Mouse (Mus musculus): Measurements from ENCODE around the gene Tex46. TPM values are rescaled to one million over a fixed set of nuclear protein-coding genes. Genes with fewer than 3 reads are reported as not detected.

Gene Tex46
- not detected in 2 replicates for polyA plus RNA-seq (2014; fragmentation: Nextera tagmentation; extraction: Ambion mirVana)

DNA sequence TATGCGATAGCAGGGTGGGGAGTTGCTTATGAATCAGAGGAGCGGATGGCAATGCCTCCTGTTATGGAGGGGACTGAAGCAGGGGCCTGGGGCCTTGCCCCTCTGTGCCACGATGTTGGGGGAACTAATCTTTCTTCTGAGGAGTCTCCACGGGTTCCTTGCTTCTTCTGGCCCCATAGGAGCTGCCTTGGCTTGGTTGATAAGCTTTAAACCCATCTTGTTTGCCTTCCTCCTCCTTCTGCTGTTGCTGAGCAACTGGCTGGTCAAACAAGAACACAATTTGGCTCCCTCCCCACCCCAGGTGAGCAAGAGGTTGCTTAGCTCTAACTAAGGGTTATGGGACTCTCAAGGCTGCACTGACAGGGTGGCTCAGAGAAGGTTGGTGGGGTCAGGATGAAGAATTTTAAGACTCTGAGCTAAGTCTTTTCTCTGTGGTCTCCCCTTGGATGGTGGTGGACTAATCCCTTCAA, at the start of gene Tex46:
Tex46 (plus strand) TSS at position 51 of the 470 bp plus-strand sequence.
- H3K4me2 ChIP-seq (replicated peaks; ENCODE audit: low read depth, low read length): no peak within 1 kb of the TSS
- WGBS: 41% methylated on average over 4 of the region's 4 CpGs
- no peaks in the 10 kb centered on the region for H3K9me3 ChIP-seq (ENCODE audit: control insufficient read depth, low read depth, low read length)
- no peaks in the 10 kb centered on the region for H3K36me3 ChIP-seq (ENCODE audit: control insufficient read depth, insufficient read depth, low read length)
- H3K27me3 ChIP-seq (ENCODE audit: control insufficient read depth, insufficient read depth, low read length): no peaks in the 10 kb centered on the region
- H3K4me1 ChIP-seq (ENCODE audit: control insufficient read depth, insufficient read depth, low read length): no peaks in the 10 kb centered on the region
- no peak within 1 kb of the TSS for H3K27ac ChIP-seq (ENCODE audit: low read length)
- H3K9ac ChIP-seq (replicated peaks; ENCODE audit: low read depth, low read length): no peak within 1 kb of the TSS
- no peak for ATAC-seq (ENCODE audit: insufficient number of reproducible peaks, insufficient read depth, low FRiP score, low read depth)
- H3K4me3 ChIP-seq (ENCODE audit: low read depth, low read length): no peak within 1 kb of the TSS

DNA sequence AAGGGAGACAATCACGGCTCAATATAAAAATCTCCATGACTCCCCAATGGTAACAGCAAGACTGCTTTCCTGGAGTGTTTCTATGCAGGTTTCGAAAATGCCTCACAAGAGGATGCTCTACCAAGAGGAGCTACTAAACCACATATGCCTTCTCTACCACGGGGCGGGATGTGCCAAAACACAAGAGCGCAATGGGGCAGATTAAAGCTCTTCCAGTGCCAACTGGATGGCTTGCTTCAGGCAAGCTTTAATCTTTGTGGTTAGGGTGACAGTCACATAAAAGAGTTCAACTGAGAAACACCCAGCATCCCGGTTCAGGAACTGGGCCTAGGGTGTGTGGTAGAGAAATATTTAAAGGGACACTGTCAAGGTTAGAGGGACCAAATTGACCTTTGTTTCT, 47.5 kb upstream of the Tex46 start:
- WGBS: 90% methylated on average over 6 of the region's 6 CpGs
- H3K36me3 ChIP-seq (ENCODE audit: control insufficient read depth, insufficient read depth, low read length): peaks cover 81% of the 10 kb centered on the region

DNA sequence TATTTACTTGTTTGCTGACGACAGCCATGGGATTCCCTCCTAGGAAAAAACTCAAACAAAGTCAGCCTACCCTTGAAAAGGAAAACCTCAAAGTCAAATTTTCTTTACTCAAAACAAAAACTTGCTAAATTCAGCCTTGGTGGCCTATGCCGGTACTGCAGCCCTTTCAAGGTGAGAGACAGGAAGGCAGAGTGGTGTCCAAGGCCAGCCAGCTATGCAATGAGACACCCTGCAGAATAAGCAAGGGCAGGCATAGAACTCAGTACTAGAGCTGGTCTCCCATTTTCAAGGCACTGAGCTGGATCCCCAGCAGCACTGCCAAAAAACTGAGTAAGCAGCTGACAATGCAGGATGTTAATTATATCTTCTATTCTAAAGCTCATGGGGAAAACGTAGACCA, 41.6 kb upstream of the Tex46 start:
- H3K36me3 ChIP-seq (ENCODE audit: control insufficient read depth, insufficient read depth, low read length): peaks cover 82% of the 10 kb centered on the region
- H3K4me3 ChIP-seq (ENCODE audit: low read depth, low read length): no peak overlapping the region
- H3K9ac ChIP-seq (replicated peaks; ENCODE audit: low read depth, low read length): no peak overlapping the region
- no peaks in the 10 kb centered on the region for H3K27me3 ChIP-seq (ENCODE audit: control insufficient read depth, insufficient read depth, low read length)
- H3K9me3 ChIP-seq (ENCODE audit: control insufficient read depth, low read depth, low read length): no peaks in the 10 kb centered on the region
- H3K4me2 ChIP-seq (replicated peaks; ENCODE audit: low read depth, low read length): no peak overlapping the region
- no peak overlapping the region for H3K27ac ChIP-seq (ENCODE audit: low read length)
- WGBS: 73% methylated on average over 3 of the region's 3 CpGs
- no peaks in the 10 kb centered on the region for H3K4me1 ChIP-seq (ENCODE audit: control insufficient read depth, insufficient read depth, low read length)
- no peak for ATAC-seq (ENCODE audit: insufficient number of reproducible peaks, insufficient read depth, low FRiP score, low read depth)

More for the DNA sequence above, 47.5 kb upstream of the Tex46 start:
- Histone ChIP-seq H3K4me3 (ENCODE audit: low read depth, low read length) (no peak overlapping the region), H3K27ac (ENCODE audit: low read length) (no peak overlapping the region), H3K4me1 (ENCODE audit: control insufficient read depth, insufficient read depth, low read length) (no peaks in the 10 kb centered on the region), H3K4me2 (replicated peaks; ENCODE audit: low read depth, low read length) (no peak overlapping the region), H3K27me3 (ENCODE audit: control insufficient read depth, insufficient read depth, low read length) (no peaks in the 10 kb centered on the region), H3K9me3 (ENCODE audit: control insufficient read depth, low read depth, low read length) (no peaks in the 10 kb centered on the region), H3K9ac (replicated peaks; ENCODE audit: low read depth, low read length) (no peak overlapping the region)
- ATAC-seq (ENCODE audit: insufficient number of reproducible peaks, insufficient read depth, low FRiP score, low read depth): no peak

DNA sequence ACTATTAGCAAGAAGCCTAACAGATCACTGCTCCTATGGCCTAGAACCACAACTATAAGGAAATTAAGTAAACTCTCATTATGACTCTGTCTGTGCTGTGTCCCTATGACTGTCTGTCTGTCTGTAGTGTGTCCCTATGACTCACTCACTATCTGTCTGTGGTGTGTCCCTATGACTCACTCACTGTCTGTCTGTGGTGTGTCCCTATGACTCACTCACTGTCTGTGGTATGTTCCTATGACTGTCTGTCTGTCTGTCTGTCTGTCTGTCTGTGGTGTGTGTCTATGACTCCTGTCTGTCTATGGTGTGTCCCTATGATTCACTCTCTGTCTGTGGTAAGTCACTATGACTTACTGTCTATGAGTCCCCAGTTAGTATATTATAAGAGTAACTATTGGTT, 40.2 kb upstream of the Tex46 start:
- Histone ChIP-seq H3K4me2 (replicated peaks; ENCODE audit: low read depth, low read length) (no peak overlapping the region), H3K9ac (replicated peaks; ENCODE audit: low read depth, low read length) (no peak overlapping the region), H3K4me1 (ENCODE audit: control insufficient read depth, insufficient read depth, low read length) (no peaks in the 10 kb centered on the region), H3K27ac (ENCODE audit: low read length) (no peak overlapping the region), H3K36me3 (ENCODE audit: control insufficient read depth, insufficient read depth, low read length) (peaks cover 73% of the 10 kb centered on the region), H3K9me3 (ENCODE audit: control insufficient read depth, low read depth, low read length) (no peaks in the 10 kb centered on the region), H3K27me3 (ENCODE audit: control insufficient read depth, insufficient read depth, low read length) (no peaks in the 10 kb centered on the region), H3K4me3 (ENCODE audit: low read depth, low read length) (no peak overlapping the region)
- ATAC-seq (ENCODE audit: insufficient number of reproducible peaks, insufficient read depth, low FRiP score, low read depth): no peak

DNA sequence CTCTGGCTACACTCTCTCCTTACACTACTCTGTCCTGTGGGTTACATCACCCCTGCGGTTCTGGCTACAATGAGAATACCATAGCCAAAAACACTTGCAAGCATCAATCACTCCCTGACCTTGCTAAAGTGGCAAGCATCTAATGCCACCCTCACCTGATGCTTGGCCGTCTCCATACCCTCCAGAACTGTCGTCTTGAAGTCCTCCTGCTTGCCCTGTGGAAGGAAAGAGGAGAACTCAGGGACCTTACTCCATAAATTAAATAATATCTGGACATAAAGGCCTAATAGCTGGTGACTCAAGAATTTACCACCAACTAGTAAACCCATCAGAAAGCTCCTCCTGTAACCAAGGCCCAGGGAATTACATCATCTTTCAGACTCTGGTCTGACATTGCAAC, 28.4 kb upstream of the Tex46 start:
- Histone ChIP-seq H3K9ac (replicated peaks; ENCODE audit: low read depth, low read length) (no peak overlapping the region), H3K36me3 (ENCODE audit: control insufficient read depth, insufficient read depth, low read length) (no peaks in the 10 kb centered on the region), H3K4me2 (replicated peaks; ENCODE audit: low read depth, low read length) (no peak overlapping the region), H3K4me1 (ENCODE audit: control insufficient read depth, insufficient read depth, low read length) (peaks cover 5% of the 10 kb centered on the region; the same call in 1 of the 2 replicates), H3K27me3 (ENCODE audit: control insufficient read depth, insufficient read depth, low read length) (no peaks in the 10 kb centered on the region), H3K9me3 (ENCODE audit: control insufficient read depth, low read depth, low read length) (no peaks in the 10 kb centered on the region), H3K27ac (ENCODE audit: low read length) (no peak overlapping the region), H3K4me3 (ENCODE audit: low read depth, low read length) (no peak overlapping the region)
- WGBS: 77% methylated on average over 3 of the region's 3 CpGs
- ATAC-seq (ENCODE audit: insufficient number of reproducible peaks, insufficient read depth, low FRiP score, low read depth): no peak

DNA sequence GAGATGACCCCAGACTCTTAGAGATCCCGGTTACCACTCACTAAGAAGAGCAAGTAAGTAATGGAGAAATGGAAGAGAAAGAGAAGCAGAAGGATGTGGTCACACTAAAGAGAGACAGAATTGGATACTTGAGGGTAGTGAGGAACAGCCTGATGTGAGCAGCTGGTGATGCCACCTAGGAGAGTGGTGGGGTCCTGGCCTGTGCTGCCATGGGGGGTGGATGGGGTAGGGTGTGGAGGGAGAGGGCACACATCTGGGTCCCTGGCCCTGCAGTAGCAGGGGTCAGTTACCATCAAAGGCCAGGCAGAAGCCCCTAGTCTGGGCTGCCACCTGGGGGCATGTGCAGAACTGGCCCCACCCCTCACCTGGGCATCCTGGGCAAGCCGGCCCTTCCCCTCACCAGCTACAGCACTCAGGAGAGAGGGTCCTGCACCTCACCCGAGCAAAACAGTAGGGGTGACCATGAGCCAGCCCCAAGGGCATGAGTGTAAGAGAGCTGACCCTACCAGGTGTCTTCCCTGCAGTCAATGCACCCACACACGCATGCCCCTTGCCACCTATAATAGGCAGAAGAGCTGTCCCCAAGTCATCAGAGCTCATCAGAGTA, 22.9 kb upstream of the Tex46 start:
- no peak overlapping the region for H3K27ac ChIP-seq (ENCODE audit: low read length)
- 87% methylated on average over 4 of the region's 4 CpGs for WGBS
- H3K36me3 ChIP-seq (ENCODE audit: control insufficient read depth, insufficient read depth, low read length): peaks cover 11% of the 10 kb centered on the region; the same call in 1 of the 2 replicates
- no peak overlapping the region for H3K4me3 ChIP-seq (ENCODE audit: low read depth, low read length)
- peaks cover 5% of the 10 kb centered on the region; the same call in 1 of the 2 replicates for H3K4me1 ChIP-seq (ENCODE audit: control insufficient read depth, insufficient read depth, low read length)
- no peak overlapping the region for H3K9ac ChIP-seq (replicated peaks; ENCODE audit: low read depth, low read length)
- no peaks in the 10 kb centered on the region for H3K9me3 ChIP-seq (ENCODE audit: control insufficient read depth, low read depth, low read length)
- no peak overlapping the region for H3K4me2 ChIP-seq (replicated peaks; ENCODE audit: low read depth, low read length)
- ATAC-seq (ENCODE audit: insufficient number of reproducible peaks, insufficient read depth, low FRiP score, low read depth): no peak
- no peaks in the 10 kb centered on the region for H3K27me3 ChIP-seq (ENCODE audit: control insufficient read depth, insufficient read depth, low read length)

DNA sequence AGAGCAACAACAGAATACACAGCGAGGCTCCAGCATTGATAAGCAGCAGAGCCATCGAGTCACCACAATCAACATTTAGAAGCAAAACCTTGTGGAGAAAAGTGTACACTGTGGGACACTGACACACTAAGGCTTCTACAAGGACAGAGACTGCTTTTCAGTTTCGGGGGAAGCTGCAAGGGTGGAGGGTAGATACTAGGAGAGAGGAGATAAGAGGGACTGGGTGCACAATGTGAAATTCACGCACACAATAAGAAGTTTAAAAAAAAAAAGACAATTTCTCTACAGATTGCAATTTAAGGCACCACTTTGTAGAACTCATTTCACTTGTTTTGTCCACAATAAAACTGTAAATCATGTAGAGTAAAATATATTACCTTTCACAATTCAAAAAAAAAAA, 22.2 kb upstream of the Tex46 start:
- Histone ChIP-seq H3K9me3 (ENCODE audit: control insufficient read depth, low read depth, low read length) (no peaks in the 10 kb centered on the region), H3K4me1 (ENCODE audit: control insufficient read depth, insufficient read depth, low read length) (peaks cover 3% of the 10 kb centered on the region; the same call in 1 of the 2 replicates), H3K36me3 (ENCODE audit: control insufficient read depth, insufficient read depth, low read length) (peaks cover 11% of the 10 kb centered on the region; the same call in 1 of the 2 replicates), H3K27ac (ENCODE audit: low read length) (no peak overlapping the region), H3K27me3 (ENCODE audit: control insufficient read depth, insufficient read depth, low read length) (no peaks in the 10 kb centered on the region), H3K9ac (replicated peaks; ENCODE audit: low read depth, low read length) (no peak overlapping the region), H3K4me3 (ENCODE audit: low read depth, low read length) (no peak overlapping the region), H3K4me2 (replicated peaks; ENCODE audit: low read depth, low read length) (no peak overlapping the region)
- no peak for ATAC-seq (ENCODE audit: insufficient number of reproducible peaks, insufficient read depth, low FRiP score, low read depth)
- 87% methylated on average over 4 of the region's 4 CpGs for WGBS

DNA sequence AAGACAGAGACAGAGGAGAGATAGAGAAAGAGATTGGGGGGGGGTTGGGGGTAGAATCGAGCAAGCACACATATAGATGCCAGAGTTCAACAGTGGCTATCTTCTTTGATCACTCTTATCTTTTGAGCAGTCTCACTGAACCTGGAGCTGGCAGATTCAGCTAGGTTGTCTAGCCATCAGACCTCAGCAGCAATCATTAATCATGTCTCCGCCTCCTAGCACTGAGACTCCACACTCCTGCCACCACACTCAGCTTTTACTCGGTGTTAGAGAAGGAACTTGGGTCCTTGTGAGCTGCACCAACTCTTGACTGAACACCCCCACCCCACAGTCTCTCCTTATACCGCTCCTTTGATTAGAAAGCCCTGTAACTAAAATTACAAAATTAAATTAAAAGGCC, 18.1 kb upstream of the Tex46 start:
- peaks cover 11% of the 10 kb centered on the region; the same call in 1 of the 2 replicates for H3K36me3 ChIP-seq (ENCODE audit: control insufficient read depth, insufficient read depth, low read length)
- H3K4me1 ChIP-seq (ENCODE audit: control insufficient read depth, insufficient read depth, low read length): no peaks in the 10 kb centered on the region
- H3K9ac ChIP-seq (replicated peaks; ENCODE audit: low read depth, low read length): no peak overlapping the region
- no peak overlapping the region for H3K4me3 ChIP-seq (ENCODE audit: low read depth, low read length)
- ATAC-seq (ENCODE audit: insufficient number of reproducible peaks, insufficient read depth, low FRiP score, low read depth): no peak
- no peak overlapping the region for H3K27ac ChIP-seq (ENCODE audit: low read length)
- H3K27me3 ChIP-seq (ENCODE audit: control insufficient read depth, insufficient read depth, low read length): no peaks in the 10 kb centered on the region
- H3K4me2 ChIP-seq (replicated peaks; ENCODE audit: low read depth, low read length): no peak overlapping the region
- H3K9me3 ChIP-seq (ENCODE audit: control insufficient read depth, low read depth, low read length): no peaks in the 10 kb centered on the region
- 47% methylated on average over 4 of the region's 4 CpGs for WGBS

DNA sequence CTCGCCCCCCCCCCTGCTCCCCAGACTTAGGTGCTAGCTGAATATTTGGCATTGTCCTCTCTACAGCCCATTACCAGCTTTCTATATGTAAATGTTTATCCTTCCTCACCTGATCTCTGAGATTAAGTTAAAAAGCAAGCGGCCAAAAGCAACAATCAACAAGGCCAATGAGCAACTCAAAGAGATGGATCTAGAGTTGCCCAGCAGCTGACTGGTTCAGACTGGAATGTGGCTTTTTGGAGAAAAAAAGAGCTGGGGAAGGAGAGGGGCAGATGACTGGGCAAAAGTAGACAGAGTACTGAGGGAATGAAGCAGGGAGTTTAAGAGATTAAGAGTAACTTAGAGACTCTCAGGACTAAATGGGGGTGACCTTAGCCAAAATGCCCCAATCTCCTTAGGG, 16.2 kb upstream of the Tex46 start:
- 77% methylated on average over 2 of the region's 2 CpGs for WGBS
- no peaks in the 10 kb centered on the region for H3K4me1 ChIP-seq (ENCODE audit: control insufficient read depth, insufficient read depth, low read length)
- H3K9me3 ChIP-seq (ENCODE audit: control insufficient read depth, low read depth, low read length): no peaks in the 10 kb centered on the region
- no peak overlapping the region for H3K9ac ChIP-seq (replicated peaks; ENCODE audit: low read depth, low read length)
- ATAC-seq (ENCODE audit: insufficient number of reproducible peaks, insufficient read depth, low FRiP score, low read depth): no peak
- H3K36me3 ChIP-seq (ENCODE audit: control insufficient read depth, insufficient read depth, low read length): peaks cover 11% of the 10 kb centered on the region; the same call in 1 of the 2 replicates
- H3K4me3 ChIP-seq (ENCODE audit: low read depth, low read length): no peak overlapping the region
- H3K27ac ChIP-seq (ENCODE audit: low read length): no peak overlapping the region
- H3K27me3 ChIP-seq (ENCODE audit: control insufficient read depth, insufficient read depth, low read length): no peaks in the 10 kb centered on the region
- H3K4me2 ChIP-seq (replicated peaks; ENCODE audit: low read depth, low read length): no peak overlapping the region
